Mouse (Mus musculus) limb, embryonic 12.5 days (tissue): ENCODE measurements around the gene Ect2l. TPM values are rescaled to one million over a fixed set of nuclear protein-coding genes. Genes with fewer than 3 reads are reported as not detected.

Experiments
- polyA plus RNA-seq: library from polyadenylated mRNA; unstranded; fragments of >200 nt; fragmentation: Nextera tagmentation; extraction: Ambion mirVana; gene quantifications from 2 replicates; pipeline ENCODE4 v1.2.1, GENCODE M21; 2016

Ect2l gene
- polyA plus RNA-seq, 1 experiment from 2014 or later = 0.60 TPM

Other genes starting within 250 kb of the Ect2l start
- 180 and 192 TPM in 2 replicates for gene Abracl, start 187.6 kb downstream of the Ect2l start, polyA plus RNA-seq
- 21.3 and 38.1 TPM in 2 replicates for gene Reps1, start 155.0 kb downstream of the Ect2l start, polyA plus RNA-seq
- gene Ccdc28a, start 24.1 kb upstream of the Ect2l start, polyA plus RNA-seq = 7.7 and 10.1 TPM in 2 replicates
- 7.9 and 8.7 TPM in 2 replicates for gene Nhsl1, start 108.1 kb upstream of the Ect2l start, polyA plus RNA-seq